Mouse (Mus musculus) liver, embryonic 14.5 days (tissue): ENCODE measurements around the gene Cap2.

ENCODE experiments used
- CTCF ChIP-seq: IDR thresholded peaks from 2 replicates; pipeline ENCODE4 v1.5.1; 2016; ENCODE audit warnings: antibody characterized with exemption, low read depth, control low read depth
- EP300 ChIP-seq: IDR thresholded peaks from 2 replicates; pipeline ENCODE4 v1.6.1; 2016; ENCODE audit warnings: antibody characterized with exemption, low read depth

- TF ChIP-seq CTCF (no peak), EP300 (no peak)
These were observed 70.5 kb downstream of the Cap2 start for GRCm38 (mm10) chr13:46571961-46572647.
